In genomic region chr2:78925807-78926206, GRCm38 (mm10) we compare ENCODE assay signal across 23 mouse cellular contexts.
"Had no signal": no experiment of that assay in that cellular context is flagged by ENCODE, and none has a peak within 500 bp of the region (broad histone marks: within the 10 kb centered on the region; RNA-seq: fewer than 3 reads in every experiment).

No protein-coding gene starts in this region.

- H3K4me1 ChIP-seq: neural tube, embryonic 15.5 days; stomach, embryonic 15.5 days had no signal

- ATAC-seq: lung, postnatal 0 days; midbrain, embryonic 13.5 days; midbrain, embryonic 15.5 days had no signal

- H3K9me3 ChIP-seq: lung, embryonic 15.5 days; megakaryocyte, embryonic 14.5 days; midbrain, embryonic 13.5 days; midbrain, embryonic 15.5 days; neural tube, embryonic 13.5 days; neural tube, embryonic 15.5 days; stomach, embryonic 15.5 days had no signal

- H3K4me3 ChIP-seq: lung, embryonic 15.5 days; megakaryocyte, embryonic 14.5 days; midbrain, embryonic 13.5 days; midbrain, embryonic 15.5 days; myocyte; neural tube, embryonic 13.5 days; neural tube, embryonic 15.5 days; stomach, embryonic 15.5 days had no signal

- DNase-seq: lung, adult 2 months; lung, postnatal 14 days; lung, postnatal 36 days; retina, postnatal 1 day; right cerebral cortex, adult 18-20 months; right cerebral cortex, postnatal 25 days; right cerebral cortex, postnatal 4 days; thymus, adult 2 months; thymus, postnatal 25 days; thymus, postnatal 4 days had no signal

- H3K4me2 ChIP-seq: lung, embryonic 15.5 days; midbrain, embryonic 11.5 days; midbrain, embryonic 13.5 days; midbrain, embryonic 15.5 days; neural tube, embryonic 13.5 days; neural tube, embryonic 15.5 days; stomach, embryonic 15.5 days had no signal

- H3K9ac ChIP-seq: liver, embryonic 14.5 days; lung, embryonic 15.5 days; midbrain, embryonic 13.5 days; midbrain, embryonic 15.5 days; neural tube, embryonic 13.5 days; neural tube, embryonic 15.5 days; stomach, embryonic 15.5 days had no signal

- H3K27me3 ChIP-seq: lung, embryonic 15.5 days; megakaryocyte, embryonic 14.5 days; midbrain, embryonic 13.5 days; midbrain, embryonic 15.5 days; neural tube, embryonic 13.5 days; neural tube, embryonic 15.5 days; stomach, embryonic 15.5 days had no signal

- H3K36me3 ChIP-seq: midbrain, embryonic 13.5 days; midbrain, embryonic 15.5 days; neural tube, embryonic 13.5 days; neural tube, embryonic 15.5 days; stomach, embryonic 15.5 days had no signal

- H3K27ac ChIP-seq: liver, embryonic 14.5 days; lung, embryonic 15.5 days; macrophage; midbrain, embryonic 13.5 days; midbrain, embryonic 15.5 days; neural tube, embryonic 13.5 days; neural tube, embryonic 15.5 days; stomach, embryonic 15.5 days; stomach, postnatal 0 days had no signal
